Mouse (Mus musculus): ENCODE measurements around the gene Fars2.

- TF ChIP-seq CTCF (IDR thresholded peaks at IDR 0.05; ENCODE audit: low read depth) (no peak), EP300 (IDR thresholded peaks at IDR 0.05; ENCODE audit: low read depth) (no peak)
Measured at GRCm38 (mm10) chr13:36606717-36607116, 489.5 kb downstream of the Fars2 start.

All from liver, postnatal 0 days (tissue).